Mouse (Mus musculus) MEL (cell line): ENCODE results near the gene Hba-a2.

Experiments used
- CTCF ChIP-seq, 3 experiments: IDR thresholded peaks in 2 of 3; conservative IDR thresholded peaks in 1 of 3; 2 replicates each; pipeline ENCODE4 v1.5.1; 2011 to 2012; ENCODE audit warnings: low read length in 3 of 3, low read depth in 2 of 3, mild to moderate bottlenecking in 2 of 3, improper control_type of control experiment in 1 of 3, inconsistent platforms in 1 of 3, mixed read lengths in 1 of 3, moderate library complexity in 1 of 3; ENCODE audit not compliant: control insufficient read depth in 1 of 3, insufficient read depth in 1 of 3, poor library complexity in 1 of 3, severe bottlenecking in 1 of 3
- ELF1 ChIP-seq: IDR thresholded peaks from 2 replicates; pipeline ENCODE4 v1.6.1; 2014; ENCODE audit warnings: low read depth, mild to moderate bottlenecking, inconsistent platforms, low read length, improper control_type of control experiment, moderate library complexity
- MAFK ChIP-seq: IDR thresholded peaks from 2 replicates; pipeline ENCODE4 v1.6.1; 2011; ENCODE audit warnings: low read depth, mild to moderate bottlenecking, low read length, improper control_type of control experiment, borderline replicate concordance
- MAX ChIP-seq: IDR thresholded peaks from 2 replicates; pipeline ENCODE4 v1.6.1; 2011; ENCODE audit warnings: low read length, improper control_type of control experiment
- POLR2A ChIP-seq, 2 experiments: IDR thresholded peaks; 2 replicates each; pipeline ENCODE4 v1.6.1; 2011 to 2012; ENCODE audit warnings: low read length in 2 of 2, mild to moderate bottlenecking in 2 of 2, control low read depth in 1 of 2, improper control_type of control experiment in 1 of 2, low read depth in 1 of 2, moderate library complexity in 1 of 2; ENCODE audit not compliant: control insufficient read depth in 1 of 2, insufficient read depth in 1 of 2, poor library complexity in 1 of 2
- TAL1 ChIP-seq: IDR thresholded peaks from 2 replicates; pipeline ENCODE4 v1.6.1; 2012; ENCODE audit warnings: mild to moderate bottlenecking, inconsistent platforms, low read length, moderate library complexity, mixed read lengths
- USF1 ChIP-seq: IDR thresholded peaks from 2 replicates; pipeline ENCODE4 v1.6.1; 2014; ENCODE audit warnings: low read depth, mild to moderate bottlenecking, inconsistent platforms, low read length, improper control_type of control experiment, moderate library complexity
- USF2 ChIP-seq, 2 experiments: IDR thresholded peaks; 2 replicates each; pipeline ENCODE4 v1.6.1; 2011 to 2012; ENCODE audit warnings: improper control_type of control experiment in 2 of 2, low read length in 2 of 2, borderline replicate concordance in 1 of 2, inconsistent platforms in 1 of 2, low read depth in 1 of 2, mild to moderate bottlenecking in 1 of 2; ENCODE audit not compliant: insufficient read depth in 1 of 2
- ZC3H11A ChIP-seq: IDR thresholded peaks from 2 replicates; pipeline ENCODE4 v1.6.1; 2012; ENCODE audit warnings: low read depth, mild to moderate bottlenecking, inconsistent platforms, low read length, improper control_type of control experiment

GRCm38 (mm10) chr11:32256566-32256965, 39.7 kb upstream of the Hba-a2 start:
- TF ChIP-seq CTCF (IDR thresholded peaks at IDR 0.05 in 2 of 3, conservative IDR thresholded peaks at IDR 0.05 in 1 of 3; ENCODE audit: control insufficient read depth in 1 of 3, insufficient read depth in 1 of 3, low read depth in 2 of 3, low read length in 3 of 3, poor library complexity in 1 of 3, severe bottlenecking in 1 of 3) (no peak), MAX (no peak), TAL1 (no peak), ZC3H11A (no peak), POLR2A (IDR thresholded peaks at IDR 0.05; ENCODE audit: control insufficient read depth in 1 of 2, insufficient read depth in 1 of 2, low read depth in 1 of 2, low read length in 2 of 2, poor library complexity in 1 of 2) (no peak), USF1 (no peak), USF2 (IDR thresholded peaks at IDR 0.05; ENCODE audit: borderline replicate concordance in 1 of 2, insufficient read depth in 1 of 2, low read depth in 1 of 2, low read length in 2 of 2) (no peak), ELF1 (no peak), MAFK (no peak)
